Mouse (Mus musculus) midbrain, embryonic 15.5 days (tissue): ENCODE measurements around the gene Slc17a4. TPM values are rescaled to one million over a fixed set of nuclear protein-coding genes. Genes with fewer than 3 reads are reported as not detected.

Source experiments
- ATAC-seq: fragments of 200-750 bp; cut with Nextera tagmentation; replicated peaks from 2 replicates; pipeline ENCODE4 v1.8.0; 2017; ENCODE audit warnings: moderate TSS enrichment
- H3K27ac ChIP-seq: fragments of 300-500 bp; sonication (generic); 2 replicates; pipeline ENCODE4 v1.5.1; 2015; ENCODE audit warnings: mild to moderate bottlenecking, inconsistent platforms
- H3K27me3 ChIP-seq: fragments of 300-500 bp; sonication (generic); replicated peaks from 2 replicates; pipeline ENCODE4 v1.6.1; 2015; ENCODE audit warnings: inconsistent platforms
- H3K36me3 ChIP-seq: fragments of 300-500 bp; sonication (generic); replicated peaks from 2 replicates; pipeline ENCODE4 v1.6.1; 2015; ENCODE audit warnings: inconsistent platforms
- H3K4me1 ChIP-seq: fragments of 300-500 bp; sonication (generic); 2 replicates; pipeline ENCODE4 v1.6.1; 2015; ENCODE audit warnings: inconsistent platforms
- H3K4me2 ChIP-seq: fragments of 300-500 bp; sonication (generic); 2 replicates; pipeline ENCODE4 v1.6.1; 2015; ENCODE audit warnings: inconsistent platforms, mild to moderate bottlenecking, moderate library complexity
- H3K4me3 ChIP-seq: fragments of 300-500 bp; sonication (generic); 2 replicates; pipeline ENCODE4 v1.5.1; 2015; ENCODE audit warnings: mild to moderate bottlenecking, inconsistent platforms
- H3K9ac ChIP-seq: fragments of 300-500 bp; sonication (generic); 2 replicates; pipeline ENCODE4 v1.6.1; 2015; ENCODE audit warnings: mild to moderate bottlenecking, inconsistent platforms
- H3K9me3 ChIP-seq: fragments of 300-500 bp; sonication (generic); 2 replicates; pipeline ENCODE4 v1.6.1; 2016; ENCODE audit warnings: inconsistent platforms
- WGBS: fragments of 180-500 bp; shearing (Covaris S2); methylation state at CpG from one replicate; pipeline ENCODE4 v1.1.7; 2015; ENCODE audit warnings: mixed read lengths; 5-methylcytosine and 5-hydroxymethylcytosine counted together
- polyA plus RNA-seq: library from polyadenylated mRNA; unstranded; fragments of >200 nt; fragmentation: Nextera tagmentation; extraction: Ambion mirVana; gene quantifications from 2 replicates; pipeline ENCODE4 v1.2.1, GENCODE M21; 2015

Gene Slc17a4
- polyA plus RNA-seq, 1 experiment from 2014 or later: not detected

- H3K4me2 ChIP-seq: no peak overlapping the region
- ATAC-seq: no peak
- no peak overlapping the region for H3K9ac ChIP-seq
- H3K4me1 ChIP-seq: no peaks in the 10 kb centered on the region
- WGBS: 73% methylated on average over 3 of the region's 3 CpGs
- no peak overlapping the region for H3K27ac ChIP-seq
- no peaks in the 10 kb centered on the region for H3K9me3 ChIP-seq
- H3K36me3 ChIP-seq: no peaks in the 10 kb centered on the region
- H3K27me3 ChIP-seq: no peaks in the 10 kb centered on the region
- H3K4me3 ChIP-seq: no peak overlapping the region
Measured at GRCm38 (mm10) chr13:23928637-23929036, 13.8 kb upstream of the Slc17a4 start.

DNA sequence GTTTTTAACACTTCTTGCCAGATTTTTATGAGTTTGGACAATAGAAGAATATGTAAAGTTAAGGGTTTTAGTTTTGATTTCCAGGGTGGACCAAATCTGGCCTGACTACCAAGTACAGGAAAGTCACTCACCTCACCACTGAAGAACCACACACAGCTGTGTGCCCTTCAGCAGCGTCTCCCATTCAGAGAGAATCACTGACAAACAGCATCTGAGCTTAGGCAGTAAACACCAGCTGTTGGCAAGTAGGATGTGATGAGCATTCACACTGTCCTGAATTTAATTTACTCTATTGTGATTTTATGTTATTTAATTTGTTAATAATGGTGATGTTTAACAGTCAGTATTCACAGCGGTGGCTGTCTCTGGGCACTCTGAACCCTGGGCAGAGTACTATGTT, 11.0 kb upstream of the Slc17a4 start:
- H3K27ac ChIP-seq: no peak overlapping the region
- no peak overlapping the region for H3K9ac ChIP-seq
- no peak overlapping the region for H3K4me2 ChIP-seq
- ATAC-seq: no peak
- H3K9me3 ChIP-seq: no peaks in the 10 kb centered on the region
- no peaks in the 10 kb centered on the region for H3K4me1 ChIP-seq
- no peaks in the 10 kb centered on the region for H3K36me3 ChIP-seq
- no peak overlapping the region for H3K4me3 ChIP-seq
- 74% methylated on average over 2 of the region's 2 CpGs for WGBS
- H3K27me3 ChIP-seq: no peaks in the 10 kb centered on the region

GRCm38 (mm10) chr13:23917674-23918073, 2.9 kb upstream of the Slc17a4 start:
- Histone ChIP-seq H3K4me1 (no peaks in the 10 kb centered on the region), H3K9ac (no peak overlapping the region), H3K27me3 (no peaks in the 10 kb centered on the region), H3K4me2 (no peak overlapping the region), H3K36me3 (no peaks in the 10 kb centered on the region), H3K9me3 (no peaks in the 10 kb centered on the region), H3K27ac (no peak overlapping the region), H3K4me3 (no peak overlapping the region)
- WGBS: 82% methylated on average over 4 of the region's 4 CpGs
- ATAC-seq: no peak

GRCm38 (mm10) chr13:23916132-23916531, 1.3 kb upstream of the Slc17a4 start:
- Histone ChIP-seq H3K27ac (no peak overlapping the region), H3K4me3 (no peak overlapping the region), H3K4me2 (no peak overlapping the region), H3K27me3 (no peaks in the 10 kb centered on the region), H3K9me3 (no peaks in the 10 kb centered on the region), H3K4me1 (no peaks in the 10 kb centered on the region), H3K9ac (no peak overlapping the region), H3K36me3 (no peaks in the 10 kb centered on the region)
- no peak for ATAC-seq
- 89% methylated on average over 1 of the region's 1 CpGs for WGBS

DNA sequence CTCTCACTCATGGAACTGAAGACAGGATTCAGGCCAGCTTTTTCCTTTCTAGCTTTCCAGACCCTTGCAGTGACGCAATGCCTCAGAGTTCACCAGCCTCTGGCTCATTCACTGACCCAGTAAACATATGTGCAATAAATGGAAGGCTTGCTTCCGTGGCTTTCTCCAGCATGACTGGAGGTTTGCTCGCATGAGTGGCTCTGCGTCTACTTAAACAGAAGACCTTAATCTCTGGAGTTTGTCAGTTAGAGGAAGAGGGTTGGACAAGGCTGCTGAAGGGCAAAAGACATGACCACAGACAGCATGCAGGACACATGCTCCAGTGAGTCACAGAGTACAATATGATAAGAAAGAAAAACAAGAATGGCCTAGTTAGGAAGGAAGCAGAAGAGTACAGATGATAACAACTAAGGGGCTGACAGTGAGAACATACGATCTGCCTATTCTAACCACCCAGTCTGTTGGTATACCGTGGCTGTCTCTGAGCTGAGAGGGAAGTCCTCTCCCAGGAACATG, 960 bp downstream of the Slc17a4 start:
- Histone ChIP-seq H3K4me1 (no peaks in the 10 kb centered on the region), H3K4me2 (no peak overlapping the region), H3K27me3 (no peaks in the 10 kb centered on the region), H3K27ac (no peak overlapping the region), H3K9ac (no peak overlapping the region), H3K9me3 (no peaks in the 10 kb centered on the region), H3K4me3 (no peak overlapping the region), H3K36me3 (no peaks in the 10 kb centered on the region)
- 55% methylated on average over 6 of the region's 6 CpGs for WGBS
- no peak for ATAC-seq

- no peak for ATAC-seq
- H3K27ac ChIP-seq: no peak overlapping the region
- H3K27me3 ChIP-seq: no peaks in the 10 kb centered on the region
- 93% methylated on average over 5 of the region's 5 CpGs for WGBS
- no peaks in the 10 kb centered on the region for H3K4me1 ChIP-seq
- no peaks in the 10 kb centered on the region for H3K9me3 ChIP-seq
- no peak overlapping the region for H3K4me3 ChIP-seq
- no peak overlapping the region for H3K4me2 ChIP-seq
- no peak overlapping the region for H3K9ac ChIP-seq
- no peaks in the 10 kb centered on the region for H3K36me3 ChIP-seq
Measured at GRCm38 (mm10) chr13:23911335-23911734, 3.5 kb downstream of the Slc17a4 start.

DNA sequence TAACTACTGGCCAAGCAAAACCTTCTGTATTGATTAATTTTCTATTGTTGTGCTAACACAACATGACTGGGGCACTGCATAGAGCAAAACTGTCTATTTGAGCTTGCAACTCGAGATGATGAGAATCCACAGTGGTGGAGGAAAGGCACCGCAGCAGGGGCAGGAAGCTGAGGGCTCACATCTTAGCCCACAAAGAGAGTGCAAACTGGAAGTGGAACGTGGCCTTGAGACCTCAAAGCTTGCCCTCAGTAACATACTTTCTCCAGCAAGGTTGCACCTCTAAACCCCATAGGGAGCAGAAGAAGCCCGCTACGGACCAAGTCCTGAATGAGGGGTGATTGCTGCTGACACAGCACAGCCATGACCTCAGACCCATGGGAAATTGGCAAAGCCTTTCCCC, 4.7 kb downstream of the Slc17a4 start:
- no peaks in the 10 kb centered on the region for H3K9me3 ChIP-seq
- H3K36me3 ChIP-seq: no peaks in the 10 kb centered on the region
- H3K4me2 ChIP-seq: no peak overlapping the region
- H3K4me3 ChIP-seq: no peak overlapping the region
- no peak overlapping the region for H3K9ac ChIP-seq
- H3K4me1 ChIP-seq: no peaks in the 10 kb centered on the region
- no peak overlapping the region for H3K27ac ChIP-seq
- 84% methylated on average over 5 of the region's 5 CpGs for WGBS
- ATAC-seq: no peak
- H3K27me3 ChIP-seq: no peaks in the 10 kb centered on the region

- 96% methylated on average over 5 of the region's 5 CpGs for WGBS
- Histone ChIP-seq H3K36me3 (no peaks in the 10 kb centered on the region), H3K9ac (no peak overlapping the region), H3K4me3 (no peak overlapping the region), H3K4me2 (no peak overlapping the region), H3K9me3 (no peaks in the 10 kb centered on the region), H3K27ac (no peak overlapping the region), H3K4me1 (no peaks in the 10 kb centered on the region), H3K27me3 (no peaks in the 10 kb centered on the region)
- no peak for ATAC-seq
Measured at GRCm38 (mm10) chr13:23906906-23907305, 7.9 kb downstream of the Slc17a4 start.

DNA sequence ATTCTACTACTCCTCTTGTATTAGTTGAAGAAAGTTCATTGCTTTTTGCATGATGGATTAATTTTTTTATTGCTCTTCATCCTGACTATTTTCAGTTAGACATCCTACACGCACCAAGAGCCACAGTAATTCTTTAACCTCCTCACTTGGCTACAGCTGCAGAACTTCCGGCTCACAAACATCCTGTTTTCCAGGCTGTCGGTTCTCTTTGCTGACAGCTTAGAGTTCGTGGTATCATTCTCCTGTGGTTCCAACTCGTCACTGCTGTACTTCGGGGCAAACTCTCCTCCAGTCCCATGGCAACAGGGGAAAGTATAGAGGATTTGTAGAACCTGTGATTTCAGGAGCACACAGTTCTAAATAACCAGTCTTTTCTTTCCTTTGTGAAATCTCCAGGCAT, 16.6 kb downstream of the Slc17a4 start:
- Histone ChIP-seq H3K4me1 (peaks cover 2% of the 10 kb centered on the region; the same call in 1 of the 2 replicates), H3K27ac (no peak overlapping the region), H3K9me3 (no peaks in the 10 kb centered on the region), H3K27me3 (no peaks in the 10 kb centered on the region), H3K4me3 (no peak overlapping the region), H3K36me3 (no peaks in the 10 kb centered on the region), H3K4me2 (no peak overlapping the region), H3K9ac (no peak overlapping the region)
- ATAC-seq: no peak
- 40% methylated on average over 6 of the region's 6 CpGs for WGBS

- peak overlapping the region; percentile 26; the same call in 1 of the 2 replicates for H3K4me2 ChIP-seq
- peak; percentile 78 for ATAC-seq
- peaks cover 8% of the 10 kb centered on the region; the same call in 1 of the 2 replicates for H3K4me1 ChIP-seq
- H3K4me3 ChIP-seq: no peak overlapping the region
- H3K9me3 ChIP-seq: no peaks in the 10 kb centered on the region
- H3K9ac ChIP-seq: no peak overlapping the region
- no peaks in the 10 kb centered on the region for H3K36me3 ChIP-seq
- 13% methylated on average over 4 of the region's 4 CpGs for WGBS
- no peaks in the 10 kb centered on the region for H3K27me3 ChIP-seq
- H3K27ac ChIP-seq: no peak overlapping the region
Measured at GRCm38 (mm10) chr13:23893269-23893593, 21.6 kb downstream of the Slc17a4 start.

DNA sequence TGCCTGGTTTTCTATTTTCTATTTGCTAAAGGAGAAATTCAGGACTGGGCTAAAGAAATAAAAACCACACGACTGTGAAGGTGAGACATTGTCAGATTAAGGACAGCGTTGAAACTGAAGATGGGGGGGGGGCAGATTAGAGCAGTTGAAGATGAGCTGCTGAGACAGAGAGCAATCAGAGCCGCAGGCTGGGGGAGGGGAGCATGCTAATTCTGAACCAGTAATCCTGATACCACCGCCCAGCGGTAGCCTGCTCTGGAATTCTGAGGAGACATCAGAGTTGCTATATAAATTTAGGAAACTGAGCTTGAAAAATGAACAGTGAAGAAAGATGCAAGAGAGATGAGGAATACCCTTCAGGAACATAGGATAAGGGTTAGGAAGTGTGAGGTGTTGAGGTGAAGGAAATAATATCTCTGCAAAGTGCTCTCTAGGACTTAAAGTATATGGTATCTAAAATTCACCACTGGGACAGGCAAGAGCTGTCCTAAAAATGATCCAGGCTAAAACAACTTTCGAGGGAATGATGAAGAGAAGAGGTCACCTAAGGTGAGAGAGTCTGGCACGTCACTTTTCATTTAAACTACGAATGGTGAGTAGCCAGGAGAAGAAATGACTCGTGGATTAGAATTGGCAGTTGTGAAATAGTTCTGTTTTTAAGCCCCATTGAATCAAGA, 22.1 kb downstream of the Slc17a4 start:
- Histone ChIP-seq H3K27me3 (no peaks in the 10 kb centered on the region), H3K27ac (no peak overlapping the region), H3K4me2 (peak overlapping the region; percentile 26; the same call in 1 of the 2 replicates), H3K4me1 (peaks cover 8% of the 10 kb centered on the region; the same call in 1 of the 2 replicates), H3K9me3 (no peaks in the 10 kb centered on the region), H3K4me3 (no peak overlapping the region), H3K36me3 (no peaks in the 10 kb centered on the region), H3K9ac (no peak overlapping the region)
- ATAC-seq: no peak
- 11% methylated on average over 9 of the region's 9 CpGs for WGBS

DNA sequence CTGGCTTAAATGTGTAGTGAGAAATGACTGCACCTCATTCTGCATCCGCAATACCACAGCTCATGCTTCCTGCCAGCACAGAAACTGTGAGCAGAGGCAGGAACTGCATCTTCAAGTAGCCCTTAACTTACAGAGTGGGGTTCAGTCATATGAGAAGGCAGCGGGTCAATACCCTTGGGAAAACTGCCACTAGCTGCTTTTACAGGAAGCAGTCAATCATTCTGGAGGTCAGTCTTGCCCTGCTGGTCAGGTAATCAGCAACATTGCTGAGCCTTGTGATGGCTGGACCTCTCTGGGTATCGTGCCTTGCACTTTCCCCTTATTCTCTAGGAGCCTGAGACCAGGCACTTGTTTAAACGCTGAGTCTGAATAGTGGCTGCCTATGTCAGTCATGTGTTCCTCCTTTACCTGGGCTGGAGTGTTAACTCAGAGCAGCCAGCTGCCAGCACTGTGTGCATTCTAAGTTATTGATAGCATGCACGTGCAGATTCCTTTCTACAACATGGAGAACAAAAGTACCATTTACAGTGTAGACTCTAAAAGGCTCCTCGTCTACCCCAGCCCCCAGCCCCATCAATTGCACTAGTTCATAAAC, 25.7 kb downstream of the Slc17a4 start:
- no peaks in the 10 kb centered on the region for H3K9me3 ChIP-seq
- no peak overlapping the region for H3K4me3 ChIP-seq
- H3K9ac ChIP-seq: no peak overlapping the region
- no peak overlapping the region for H3K27ac ChIP-seq
- no peak for ATAC-seq
- 79% methylated on average over 6 of the region's 6 CpGs for WGBS
- no peaks in the 10 kb centered on the region for H3K27me3 ChIP-seq
- no peaks in the 10 kb centered on the region for H3K36me3 ChIP-seq
- H3K4me1 ChIP-seq: peaks cover 8% of the 10 kb centered on the region; the same call in 1 of the 2 replicates
- no peak overlapping the region for H3K4me2 ChIP-seq
